Mouse (Mus musculus) heart, postnatal 36 days (tissue): ENCODE results near the gene Itgb6. TPM values are rescaled to one million over a fixed set of nuclear protein-coding genes. Genes with fewer than 3 reads are reported as not detected.

ENCODE experiments used
- DNase-seq, 2 experiments: peaks; one replicate each; pipeline ENCODE4 v3.0.0; 2021 to 2022
- intact Hi-C: fragments of 180-260 bp; cut with DNase I; formaldehyde crosslinking; loops from one replicate; pipeline ENCODE4 v1.15.1; 2025
- total RNA-seq, 2 experiments: library from RNA; stranded (reverse); gene quantifications; 2 replicates each; pipeline ENCODE4 v1.2.3; 2021

The Itgb6 gene
- total RNA-seq, 2 experiments from 2014 or later = 15.2 to 16.7 TPM

GRCm38 (mm10) chr2:60713857-60714256 lies 8.6 kb downstream of the Itgb6 start:
- no peak for DNase-seq
- intact Hi-C loops = no loop called here

- no peak for DNase-seq
Measured at GRCm38 (mm10) chr2:60712891-60713290, 9.6 kb downstream of the Itgb6 start.

GRCm38 (mm10) chr2:60712483-60712882 lies 10.0 kb downstream of the Itgb6 start:
- no peak for DNase-seq
- intact Hi-C loops = no loop called here

More at GRCm38 (mm10) chr2:60712891-60713290, 9.6 kb downstream of the Itgb6 start:
- intact Hi-C loops = no loop called here

GRCm38 (mm10) chr2:60711098-60711880 lies 11.2 kb downstream of the Itgb6 start:
- DNase-seq = no peak
- intact Hi-C loops = no loop called here

GRCm38 (mm10) chr2:60710317-60710716 lies 12.1 kb downstream of the Itgb6 start:
- intact Hi-C loops = no loop called here
- DNase-seq = no peak

- DNase-seq = no peak
- intact Hi-C loops = no loop called here
Measured at GRCm38 (mm10) chr2:60708671-60709070, 13.8 kb downstream of the Itgb6 start.

GRCm38 (mm10) chr2:60706866-60707265 lies 15.6 kb downstream of the Itgb6 start:
- DNase-seq = no peak
- intact Hi-C loops = no loop called here

GRCm38 (mm10) chr2:60705426-60705825 lies 17.0 kb downstream of the Itgb6 start:
- intact Hi-C loops = no loop called here
- no peak for DNase-seq

- no peak for DNase-seq
- intact Hi-C loops = no loop called here
Measured at GRCm38 (mm10) chr2:60703315-60703714, 19.1 kb downstream of the Itgb6 start.

- intact Hi-C loops = no loop called here
- DNase-seq = no peak
Measured at GRCm38 (mm10) chr2:60700956-60701355, 21.5 kb downstream of the Itgb6 start.

GRCm38 (mm10) chr2:60700013-60700412 lies 22.4 kb downstream of the Itgb6 start:
- DNase-seq = no peak
- intact Hi-C loops = no loop called here

- intact Hi-C loops = no loop called here
- no peak for DNase-seq
Measured at GRCm38 (mm10) chr2:60699591-60699990, 22.9 kb downstream of the Itgb6 start.

- intact Hi-C loops = no loop called here
- no peak for DNase-seq
Measured at GRCm38 (mm10) chr2:60698155-60698554, 24.3 kb downstream of the Itgb6 start.

GRCm38 (mm10) chr2:60697530-60697929 lies 24.9 kb downstream of the Itgb6 start:
- intact Hi-C loops = no loop called here
- DNase-seq = no peak

- no peak for DNase-seq
- intact Hi-C loops = no loop called here
Measured at GRCm38 (mm10) chr2:60696559-60696958, 25.9 kb downstream of the Itgb6 start.

GRCm38 (mm10) chr2:60695706-60696105 lies 26.7 kb downstream of the Itgb6 start:
- intact Hi-C loops = no loop called here

GRCm38 (mm10) chr2:60694563-60694962 lies 27.9 kb downstream of the Itgb6 start:
- intact Hi-C loops = no loop called here
- no peak for DNase-seq

More at GRCm38 (mm10) chr2:60695706-60696105, 26.7 kb downstream of the Itgb6 start:
- no peak for DNase-seq

- no peak for DNase-seq
- intact Hi-C loops = no loop called here
Measured at GRCm38 (mm10) chr2:60692239-60692638, 30.2 kb downstream of the Itgb6 start.

GRCm38 (mm10) chr2:60690212-60690611 lies 32.2 kb downstream of the Itgb6 start:
- DNase-seq = no peak
- intact Hi-C loops = no loop called here

GRCm38 (mm10) chr2:60688944-60689615 lies 33.4 kb downstream of the Itgb6 start:
- peak; percentile 60 to 68 for DNase-seq

GRCm38 (mm10) chr2:60688150-60688549 lies 34.3 kb downstream of the Itgb6 start:
- no peak for DNase-seq
- intact Hi-C loops = no loop called here

More at GRCm38 (mm10) chr2:60688944-60689615, 33.4 kb downstream of the Itgb6 start:
- intact Hi-C loops = no loop called here

- intact Hi-C loops = no loop called here
- DNase-seq = no peak
Measured at GRCm38 (mm10) chr2:60685973-60686372, 36.5 kb downstream of the Itgb6 start.
